Mouse (Mus musculus) myocyte (in vitro differentiated cells): ENCODE data around the gene Fam208a.

Source experiments
- CEBPB ChIP-seq: IDR thresholded peaks from 2 replicates; pipeline ENCODE4 v1.6.1; 2011; ENCODE audit warnings: mild to moderate bottlenecking, moderate library complexity; ENCODE audit not compliant: poor library complexity, insufficient read depth, severe bottlenecking
- E2F4 ChIP-seq: IDR thresholded peaks from one replicate; pipeline ENCODE4 v1.6.1; 2011; ENCODE audit warnings: mild to moderate bottlenecking, control low read depth, moderate library complexity; ENCODE audit not compliant: insufficient read depth
- POLR2A ChIP-seq: IDR thresholded peaks from one replicate; pipeline ENCODE4 v1.6.1; 2011; ENCODE audit warnings: low read depth, mild to moderate bottlenecking, control low read depth, moderate library complexity; ENCODE audit not compliant: insufficient read length
- REST ChIP-seq: IDR thresholded peaks from one replicate; pipeline ENCODE4 v1.6.1; 2011; ENCODE audit warnings: mild to moderate bottlenecking, control low read depth, moderate library complexity; ENCODE audit not compliant: insufficient read depth, insufficient read length
- TCF12 ChIP-seq: IDR thresholded peaks from one replicate; pipeline ENCODE4 v1.6.1; 2011; ENCODE audit warnings: mild to moderate bottlenecking, control low read depth; ENCODE audit not compliant: poor library complexity, insufficient read depth, severe bottlenecking
- USF1 ChIP-seq: IDR thresholded peaks from one replicate; pipeline ENCODE4 v1.6.1; 2011; ENCODE audit warnings: low read depth, mild to moderate bottlenecking, control low read depth, moderate library complexity

DNA sequence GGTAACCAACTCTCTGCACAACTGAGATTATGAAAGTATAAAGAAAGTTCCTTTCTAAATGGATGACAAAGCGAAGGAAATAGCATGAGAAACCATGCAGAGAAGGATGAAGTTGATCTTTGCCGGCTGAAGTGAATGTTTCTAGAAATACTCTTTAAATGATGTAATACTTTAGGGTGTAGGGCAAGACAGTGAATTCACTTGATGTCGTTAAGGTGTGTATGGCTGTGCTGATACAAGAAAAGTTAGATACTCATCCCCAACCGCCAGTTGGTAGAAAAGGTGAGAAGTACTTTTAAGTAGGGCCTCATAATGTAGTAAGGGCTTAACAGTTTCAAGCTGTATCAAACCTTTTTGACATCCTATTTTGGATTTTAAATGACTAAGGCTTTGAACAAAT lies 1.6 kb downstream of the Fam208a start:
- TF ChIP-seq TCF12 (no peak), REST (no peak), CEBPB (no peak), POLR2A (no peak), USF1 (no peak), E2F4 (no peak)
